Mouse (Mus musculus) midbrain, embryonic 14.5 days (tissue): ENCODE data around the gene Pdia4. TPM values are rescaled to one million over a fixed set of nuclear protein-coding genes. Genes with fewer than 3 reads are reported as not detected.

Experiments used
- ATAC-seq: fragments of 200-750 bp; cut with Nextera tagmentation; 2 replicates; pipeline ENCODE4 v1.8.0; 2017; ENCODE audit warnings: moderate number of reproducible peaks, moderate library complexity; ENCODE audit not compliant: low FRiP score, low TSS enrichment
- DNase-seq: peaks from one replicate; pipeline ENCODE4 v3.0.0-alpha.2; 2015
- H3K27ac ChIP-seq: fragments of 300-500 bp; sonication (generic); replicated peaks from 2 replicates; pipeline ENCODE4 v1.5.1; 2014; ENCODE audit warnings: mild to moderate bottlenecking, low read depth, low read length, moderate library complexity
- H3K27me3 ChIP-seq: fragments of 300-500 bp; sonication (generic); 2 replicates; pipeline ENCODE4 v1.6.1; 2014; ENCODE audit warnings: low read length, control low read depth, mixed read lengths; ENCODE audit not compliant: control insufficient read depth, insufficient read depth
- H3K36me3 ChIP-seq: fragments of 300-500 bp; sonication (generic); 2 replicates; pipeline ENCODE4 v1.6.1; 2014; ENCODE audit warnings: low read length, control low read depth; ENCODE audit not compliant: control insufficient read depth, insufficient read depth
- H3K4me1 ChIP-seq: fragments of 300-500 bp; sonication (generic); 2 replicates; pipeline ENCODE4 v1.6.1; 2014; ENCODE audit warnings: mild to moderate bottlenecking, antibody characterized with exemption, low read length, control low read depth; ENCODE audit not compliant: control insufficient read depth, insufficient read depth
- H3K4me2 ChIP-seq: fragments of 300-500 bp; sonication (generic); 2 replicates; pipeline ENCODE4 v1.6.1; 2014; ENCODE audit warnings: mild to moderate bottlenecking, low read length, moderate library complexity
- H3K4me3 ChIP-seq: fragments of 300-500 bp; sonication (generic); replicated peaks from 2 replicates; pipeline ENCODE4 v1.5.1; 2014; ENCODE audit warnings: low read depth, low read length
- H3K9ac ChIP-seq: fragments of 300-500 bp; sonication (generic); replicated peaks from 2 replicates; pipeline ENCODE4 v1.6.1; 2014; ENCODE audit warnings: mild to moderate bottlenecking, low read length, moderate library complexity
- H3K9me3 ChIP-seq: fragments of 300-500 bp; sonication (generic); 2 replicates; pipeline ENCODE4 v1.6.1; 2016; ENCODE audit warnings: low read length, control low read depth, mixed read lengths; ENCODE audit not compliant: control insufficient read depth
- WGBS: fragments of 180-500 bp; shearing (Covaris S2); extraction: QIAGEN DNeasy Blood & Tissue Kit; methylation state at CpG from one replicate; pipeline ENCODE4 v1.1.7; 2014; 5-methylcytosine and 5-hydroxymethylcytosine counted together
- polyA plus RNA-seq: library from polyadenylated mRNA; unstranded; fragments of >200 nt; fragmentation: Nextera tagmentation; extraction: Ambion mirVana; gene quantifications from 2 replicates; pipeline ENCODE4 v1.2.1, GENCODE M21; 2014

Gene Pdia4
- polyA plus RNA-seq, 1 experiment from 2014 or later = 148 TPM

DNA sequence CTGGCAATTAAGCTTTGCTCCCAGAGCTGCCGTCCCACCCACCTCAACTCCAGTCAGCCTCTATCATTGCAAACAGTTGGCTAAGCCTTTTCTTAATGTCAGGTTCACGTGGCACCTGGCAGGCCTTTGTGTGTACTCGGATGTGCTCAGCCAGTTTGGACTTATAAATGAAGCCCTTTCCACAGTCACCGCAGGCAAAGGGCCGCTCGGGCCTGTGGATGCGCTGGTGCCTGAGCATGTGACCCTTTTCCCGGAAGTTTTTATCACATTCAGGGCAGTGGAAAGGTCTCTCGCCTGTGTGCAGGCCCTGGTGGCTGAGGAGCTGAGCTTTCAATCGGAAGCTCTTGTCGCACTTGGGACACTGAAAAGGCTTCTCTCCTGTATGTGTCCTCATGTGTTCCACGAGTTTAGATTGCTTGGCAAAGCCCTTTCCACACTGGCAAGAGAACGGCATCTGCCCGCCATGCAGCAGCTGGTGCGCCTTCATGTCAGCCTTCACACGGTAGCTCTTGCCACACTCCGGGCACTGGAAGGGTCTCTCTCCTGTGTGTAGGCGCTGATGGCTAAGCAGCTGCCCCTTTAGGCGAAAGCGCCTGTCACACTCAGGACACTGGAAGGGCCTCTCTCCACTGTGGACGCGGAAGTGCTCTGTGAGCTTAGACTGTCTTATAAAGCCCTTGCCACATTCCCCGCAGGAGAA, 6.5 kb upstream of the Pdia4 start:
- Histone ChIP-seq H3K27ac (no peak overlapping the region), H3K36me3 (peaks cover 74% of the 10 kb centered on the region), H3K4me3 (no peak overlapping the region), H3K9me3 (no peaks in the 10 kb centered on the region), H3K4me2 (no peak overlapping the region), H3K4me1 (no peaks in the 10 kb centered on the region), H3K27me3 (no peaks in the 10 kb centered on the region), H3K9ac (no peak overlapping the region)
- 94% methylated on average over 23 of the region's 23 CpGs for WGBS
- ATAC-seq (no peak), DNase-seq (no peak)

DNA sequence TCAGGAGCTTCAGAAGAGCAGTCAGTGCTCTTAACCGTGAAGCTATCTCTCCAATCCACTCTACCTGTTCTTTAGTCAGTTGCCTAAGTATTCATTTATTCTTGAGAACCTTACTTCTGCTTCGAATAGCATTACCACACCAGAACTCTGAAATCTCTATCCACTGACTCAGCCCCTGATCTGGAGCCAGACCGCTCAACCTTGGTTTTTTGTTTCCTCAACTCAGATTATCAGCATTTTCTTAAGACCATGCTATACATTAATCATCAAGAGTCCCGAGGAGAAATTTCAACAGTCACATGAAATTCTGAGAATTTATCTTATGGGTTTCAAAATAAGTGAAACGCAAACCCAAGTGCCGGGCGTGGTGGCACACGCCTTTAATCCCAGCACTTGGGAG, 5.5 kb upstream of the Pdia4 start:
- H3K9ac ChIP-seq = no peak overlapping the region
- H3K27me3 ChIP-seq = no peaks in the 10 kb centered on the region
- WGBS = 97% methylated on average over 8 of the region's 8 CpGs
- H3K4me3 ChIP-seq = no peak overlapping the region
- H3K36me3 ChIP-seq = peaks cover 64% of the 10 kb centered on the region
- H3K4me1 ChIP-seq = no peaks in the 10 kb centered on the region
- ATAC-seq (no peak), DNase-seq (no peak)
- no peak overlapping the region for H3K4me2 ChIP-seq
- H3K9me3 ChIP-seq = no peaks in the 10 kb centered on the region
- no peak overlapping the region for H3K27ac ChIP-seq

DNA sequence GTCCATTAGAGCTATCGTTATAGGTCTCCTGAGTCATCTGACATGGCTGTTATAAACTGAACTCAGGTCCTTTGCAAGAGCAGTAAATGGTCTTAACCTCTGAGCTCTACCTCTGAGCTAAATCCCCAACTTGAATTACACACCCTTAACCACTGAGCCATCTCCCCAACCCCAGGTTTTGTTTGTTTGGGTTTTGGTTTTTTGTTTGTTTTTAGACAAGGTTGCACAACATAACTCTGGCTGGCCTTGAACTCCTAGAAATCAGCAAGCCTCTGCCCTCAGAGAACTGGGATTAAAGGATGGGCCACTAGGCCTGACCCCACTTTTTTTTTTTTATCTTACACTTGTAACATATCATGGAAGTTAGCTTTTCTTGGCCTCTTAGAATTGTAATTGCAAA, 2.9 kb upstream of the Pdia4 start:
- Histone ChIP-seq H3K27me3 (no peaks in the 10 kb centered on the region), H3K9ac (no peak overlapping the region), H3K4me1 (peaks cover 11% of the 10 kb centered on the region), H3K9me3 (no peaks in the 10 kb centered on the region), H3K36me3 (peaks cover 38% of the 10 kb centered on the region), H3K4me3 (no peak overlapping the region), H3K4me2 (no peak overlapping the region), H3K27ac (no peak overlapping the region)
- ATAC-seq = no peak
- WGBS = 97% methylated on average over 1 of the region's 1 CpGs
- no peak for DNase-seq

DNA sequence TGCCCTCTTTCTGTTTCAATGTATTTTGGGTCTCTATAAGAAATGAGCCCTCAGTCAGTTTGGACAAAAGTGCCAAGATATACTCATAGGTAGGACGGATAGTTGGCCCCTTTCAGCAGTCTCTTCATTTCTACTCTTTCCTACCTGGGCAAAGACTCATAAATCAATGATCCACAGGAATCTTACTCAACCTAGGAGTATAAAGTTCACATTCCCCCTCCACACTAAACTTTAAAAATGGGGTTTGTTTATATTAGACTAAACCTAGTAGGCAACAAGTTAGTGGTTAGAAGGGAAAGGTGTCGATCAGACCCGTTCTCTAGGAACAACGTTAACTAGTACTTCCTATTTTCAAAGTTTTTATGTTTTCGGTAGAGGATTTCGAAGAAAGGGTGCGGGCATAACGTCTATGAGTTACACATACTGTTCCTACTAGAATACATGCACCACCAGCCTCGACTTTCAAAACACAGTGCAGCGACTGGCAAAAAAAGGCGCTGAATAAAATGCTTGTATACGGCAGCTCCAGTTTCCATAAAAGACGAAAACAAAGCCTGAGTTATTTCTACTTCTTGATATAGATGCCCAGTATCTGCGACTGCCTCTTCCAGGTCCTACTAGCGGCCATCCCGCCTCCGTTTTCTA, 837 bp downstream of the Pdia4 start:
- Histone ChIP-seq H3K9ac (peak overlapping the region; percentile 73), H3K27me3 (no peaks in the 10 kb centered on the region), H3K27ac (peak overlapping the region; percentile 89), H3K36me3 (peaks cover 6% of the 10 kb centered on the region; the same call in 1 of the 2 replicates), H3K4me2 (peak overlapping the region; percentile 83), H3K4me3 (peak overlapping the region; percentile 63), H3K9me3 (no peaks in the 10 kb centered on the region), H3K4me1 (peaks cover 22% of the 10 kb centered on the region)
- WGBS = 2% methylated on average over 17 of the region's 17 CpGs
- DNase-seq = no peak
- ATAC-seq = no peak

- 73% methylated on average over 5 of the region's 5 CpGs for WGBS
- peak overlapping the region; percentile 73; the same call in 1 of the 2 replicates for H3K9ac ChIP-seq
- H3K36me3 ChIP-seq = peaks cover 11% of the 10 kb centered on the region
Observed at GRCm38 (mm10) chr6:47811324-47811723, 1.9 kb downstream of the Pdia4 start.

GRCm38 (mm10) chr6:47810181-47810580, 3.0 kb downstream of the Pdia4 start:
- H3K4me3 ChIP-seq = no peak overlapping the region
- no peak overlapping the region for H3K4me2 ChIP-seq
- H3K27ac ChIP-seq = no peak overlapping the region
- DNase-seq (no peak), ATAC-seq (no peak)
- no peaks in the 10 kb centered on the region for H3K27me3 ChIP-seq
- H3K4me1 ChIP-seq = peaks cover 22% of the 10 kb centered on the region
- 83% methylated on average over 2 of the region's 2 CpGs for WGBS
- no peak overlapping the region for H3K9ac ChIP-seq
- H3K9me3 ChIP-seq = no peaks in the 10 kb centered on the region
- H3K36me3 ChIP-seq = peaks cover 22% of the 10 kb centered on the region

More at GRCm38 (mm10) chr6:47811324-47811723, 1.9 kb downstream of the Pdia4 start:
- Histone ChIP-seq H3K27ac (no peak overlapping the region), H3K27me3 (no peaks in the 10 kb centered on the region), H3K9me3 (no peaks in the 10 kb centered on the region), H3K4me3 (peak overlapping the region; percentile 63), H3K4me1 (peaks cover 22% of the 10 kb centered on the region), H3K4me2 (peak overlapping the region; percentile 83)
- no peak for DNase-seq
- ATAC-seq = no peak

DNA sequence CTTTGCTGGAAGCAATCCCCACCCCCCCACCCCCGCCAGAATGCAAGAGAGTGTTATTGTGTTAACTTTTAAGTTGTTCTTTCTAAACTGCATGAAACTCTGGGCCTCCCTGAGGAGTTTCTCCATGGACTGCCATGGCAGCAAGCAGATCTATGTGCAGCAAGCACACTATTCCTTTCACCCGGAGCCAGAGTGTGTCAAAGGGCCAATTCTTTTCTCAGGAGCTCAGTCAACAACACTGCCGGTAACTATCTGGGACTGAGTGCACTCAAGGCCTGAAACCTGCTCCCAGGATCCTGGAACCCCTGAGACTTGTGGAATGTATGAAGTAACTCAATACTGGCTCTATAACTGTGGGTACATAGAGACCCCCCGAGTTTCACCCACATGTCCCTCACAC, 4.2 kb downstream of the Pdia4 start:
- no peak overlapping the region for H3K4me3 ChIP-seq
- peaks cover 22% of the 10 kb centered on the region for H3K4me1 ChIP-seq
- no peaks in the 10 kb centered on the region for H3K9me3 ChIP-seq
- no peak overlapping the region for H3K9ac ChIP-seq
- no peak for ATAC-seq
- WGBS = 83% methylated on average over 4 of the region's 4 CpGs
- DNase-seq = no peak
- H3K36me3 ChIP-seq = peaks cover 33% of the 10 kb centered on the region
- H3K27ac ChIP-seq = no peak overlapping the region
- no peak overlapping the region for H3K4me2 ChIP-seq
- H3K27me3 ChIP-seq = no peaks in the 10 kb centered on the region

DNA sequence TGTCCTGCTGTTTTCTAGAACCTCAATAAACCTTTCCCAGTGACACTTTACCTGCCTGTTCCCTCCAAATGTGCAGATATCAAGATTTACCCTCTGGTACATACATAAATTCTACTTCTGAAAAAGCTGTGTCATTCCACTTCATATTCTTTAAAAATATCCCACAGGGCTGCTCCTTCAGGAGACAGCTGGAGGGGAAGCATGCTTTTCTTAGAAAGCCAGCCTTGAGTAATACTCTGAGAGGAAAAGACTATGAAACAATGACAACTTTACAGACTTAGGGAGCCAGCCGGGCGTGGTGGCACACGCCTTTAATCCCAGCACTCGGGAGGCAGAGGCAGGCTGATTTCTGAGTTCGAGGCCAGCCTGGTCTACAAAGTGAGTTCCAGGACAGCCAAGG, 4.7 kb downstream of the Pdia4 start:
- H3K27ac ChIP-seq = no peak overlapping the region
- H3K27me3 ChIP-seq = no peaks in the 10 kb centered on the region
- ATAC-seq (no peak), DNase-seq (no peak)
- H3K4me2 ChIP-seq = no peak overlapping the region
- peaks cover 38% of the 10 kb centered on the region for H3K36me3 ChIP-seq
- 90% methylated on average over 5 of the region's 5 CpGs for WGBS
- no peak overlapping the region for H3K4me3 ChIP-seq
- H3K4me1 ChIP-seq = peaks cover 22% of the 10 kb centered on the region
- H3K9me3 ChIP-seq = no peaks in the 10 kb centered on the region
- no peak overlapping the region for H3K9ac ChIP-seq

- Histone ChIP-seq H3K4me3 (no peak overlapping the region), H3K9ac (no peak overlapping the region), H3K36me3 (peaks cover 50% of the 10 kb centered on the region), H3K4me1 (peaks cover 22% of the 10 kb centered on the region), H3K27ac (no peak overlapping the region), H3K9me3 (no peaks in the 10 kb centered on the region), H3K4me2 (no peak overlapping the region), H3K27me3 (no peaks in the 10 kb centered on the region)
- WGBS = 92% methylated on average over 2 of the region's 2 CpGs
- ATAC-seq (no peak), DNase-seq (no peak)
Observed at GRCm38 (mm10) chr6:47807419-47807818, 5.8 kb downstream of the Pdia4 start.
